Mouse (Mus musculus) cerebellum, adult 18-20 months (tissue): ENCODE data around the gene Hydin.
"Not testable (repeated sequence)": the region's sequence is repeated elsewhere in the genome, so short reads cannot be mapped to it uniquely, and the experiment has no call there.

Experiments used
- DNase-seq, 2 experiments: peaks; one replicate each; pipeline ENCODE4 v3.0.0; 2021

Hydin gene

GRCm38 (mm10) chr8:110457424-110457823 lies 190.6 kb downstream of the Hydin start:
- DNase-seq: no peak

- no peak for DNase-seq
Measured at GRCm38 (mm10) chr8:110462627-110463208, 195.9 kb downstream of the Hydin start.

- no peak for DNase-seq
Measured at GRCm38 (mm10) chr8:110463773-110464460, 197.1 kb downstream of the Hydin start.

- no peak for DNase-seq
Measured at GRCm38 (mm10) chr8:110465606-110466005, 198.8 kb downstream of the Hydin start.

GRCm38 (mm10) chr8:110477256-110477655 lies 210.5 kb downstream of the Hydin start:
- no peak for DNase-seq

GRCm38 (mm10) chr8:110478576-110478975 lies 211.8 kb downstream of the Hydin start:
- peak; percentile 69 to 73 for DNase-seq

- no peak for DNase-seq
Measured at GRCm38 (mm10) chr8:110479401-110479800, 212.6 kb downstream of the Hydin start.

- no peak for DNase-seq
Measured at GRCm38 (mm10) chr8:110482275-110482674, 215.5 kb downstream of the Hydin start.

GRCm38 (mm10) chr8:110485234-110485633 lies 218.5 kb downstream of the Hydin start:
- no peak for DNase-seq

- DNase-seq: no peak
Measured at GRCm38 (mm10) chr8:110486020-110486419, 219.2 kb downstream of the Hydin start.

GRCm38 (mm10) chr8:110487644-110488043 lies 220.9 kb downstream of the Hydin start:
- no peak for DNase-seq

- no peak for DNase-seq
Measured at GRCm38 (mm10) chr8:110489344-110489743, 222.6 kb downstream of the Hydin start.

- DNase-seq: no peak
Measured at GRCm38 (mm10) chr8:110491118-110491517, 224.3 kb downstream of the Hydin start.

- no peak for DNase-seq
Measured at GRCm38 (mm10) chr8:110496286-110496685, 229.5 kb downstream of the Hydin start.

- DNase-seq: no peak
Measured at GRCm38 (mm10) chr8:110500253-110500652, 233.5 kb downstream of the Hydin start.

GRCm38 (mm10) chr8:110500661-110501060 lies 233.9 kb downstream of the Hydin start:
- DNase-seq: no peak

GRCm38 (mm10) chr8:110501330-110501729 lies 234.6 kb downstream of the Hydin start:
- no peak for DNase-seq

GRCm38 (mm10) chr8:110502880-110503279 lies 236.1 kb downstream of the Hydin start:
- no peak for DNase-seq

- peak; percentile 18 for DNase-seq
Measured at GRCm38 (mm10) chr8:110508766-110509165, 242.0 kb downstream of the Hydin start.

- no peak for DNase-seq
Measured at GRCm38 (mm10) chr8:110519790-110520189, 253.0 kb downstream of the Hydin start.

GRCm38 (mm10) chr8:110521851-110522250 lies 255.1 kb downstream of the Hydin start:
- DNase-seq: no peak

- not testable (repeated sequence) for DNase-seq
Measured at GRCm38 (mm10) chr8:110522495-110522894, 255.7 kb downstream of the Hydin start.

- DNase-seq: no peak
Measured at GRCm38 (mm10) chr8:110522985-110523384, 256.2 kb downstream of the Hydin start.

- no peak for DNase-seq
Measured at GRCm38 (mm10) chr8:110525229-110525628, 258.5 kb downstream of the Hydin start.
